Comparison of ENCODE assay signal across 27 mouse cellular contexts in genomic region chr6:98985452-98985851, GRCm38 (mm10).
DNase-seq lines count a peak whose midpoint lies in the region; ATAC-seq and TF ChIP-seq lines count a peak whose summit lies in the region.
"Had no signal": no experiment of that assay in that cellular context is flagged by ENCODE, and none has a peak within 500 bp of the region (broad histone marks: within the 10 kb centered on the region; RNA-seq: fewer than 3 reads in every experiment).

No protein-coding gene starts in this region.

- H3K27ac ChIP-seq in stomach, embryonic 15.5 days: 0 out of 2 replicates have a peak overlapping the region, but pooled peaks have one; percentile 6
- H3K27ac ChIP-seq in stomach, postnatal 0 days (replicated peaks): no peak overlapping the region
- no peak overlapping the region for H3K27ac ChIP-seq in intestine, embryonic 15.5 days
- no peak overlapping the region for H3K27ac ChIP-seq in limb, embryonic 10.5 days
- H3K27ac ChIP-seq: embryonic facial prominence, embryonic 13.5 days; forebrain, embryonic 10.5 days; hindbrain, embryonic 12.5 days; left cerebral cortex, adult 2 months; limb, embryonic 13.5 days; lung, embryonic 15.5 days; midbrain, embryonic 12.5 days had no signal

- H3K9me3 ChIP-seq in stomach, embryonic 15.5 days: no peaks in the 10 kb centered on the region
- no peaks in the 10 kb centered on the region for H3K9me3 ChIP-seq in stomach, postnatal 0 days (ENCODE audit: control insufficient read depth, low read length)
- no peaks in the 10 kb centered on the region for H3K9me3 ChIP-seq in intestine, embryonic 15.5 days
- H3K9me3 ChIP-seq in limb, embryonic 10.5 days (replicated peaks): no peaks in the 10 kb centered on the region
- H3K9me3 ChIP-seq: embryonic facial prominence, embryonic 13.5 days; forebrain, embryonic 10.5 days; hindbrain, embryonic 12.5 days; limb, embryonic 13.5 days; lung, embryonic 15.5 days; megakaryocyte, embryonic 14.5 days; midbrain, embryonic 12.5 days had no signal

- no peak overlapping the region for H3K9ac ChIP-seq in stomach, embryonic 15.5 days
- no peak overlapping the region for H3K9ac ChIP-seq in stomach, postnatal 0 days (ENCODE audit: low read length)
- H3K9ac ChIP-seq in intestine, embryonic 15.5 days: no peak overlapping the region
- H3K9ac ChIP-seq: embryonic facial prominence, embryonic 13.5 days; hindbrain, embryonic 12.5 days; limb, embryonic 13.5 days; lung, embryonic 15.5 days; midbrain, embryonic 12.5 days had no signal

- ATAC-seq in stomach, embryonic 15.5 days (ENCODE audit: insufficient read depth, low FRiP score, low read depth): no peak
- ATAC-seq in stomach, postnatal 0 days (ENCODE audit: low FRiP score, low TSS enrichment): no peak
- peak; percentile 61 for ATAC-seq in common myeloid progenitor, adult 5-6 weeks (replicated peaks; ENCODE audit: low read depth, poor library complexity, severe bottlenecking)
- ATAC-seq in monocyte, adult 5-6 weeks (replicated peaks; ENCODE audit: insufficient number of reproducible peaks, low FRiP score, low TSS enrichment, poor library complexity, severe bottlenecking): peak; percentile 84
- no peak for ATAC-seq in intestine, embryonic 15.5 days
- ATAC-seq: forebrain, embryonic 16.5 days; Patski had no signal

- no peaks in the 10 kb centered on the region for H3K27me3 ChIP-seq in stomach, embryonic 15.5 days (replicated peaks)
- no peaks in the 10 kb centered on the region for H3K27me3 ChIP-seq in stomach, postnatal 0 days (ENCODE audit: control insufficient read depth, insufficient read depth, low read length)
- no peaks in the 10 kb centered on the region for H3K27me3 ChIP-seq in intestine, embryonic 15.5 days (replicated peaks)
- peaks cover 4% of the 10 kb centered on the region; the same call in 1 of the 2 replicates for H3K27me3 ChIP-seq in limb, embryonic 10.5 days (ENCODE audit: low read depth, poor library complexity, severe bottlenecking)
- H3K27me3 ChIP-seq: embryonic facial prominence, embryonic 13.5 days; hindbrain, embryonic 12.5 days; limb, embryonic 13.5 days; lung, embryonic 15.5 days; megakaryocyte, embryonic 14.5 days; midbrain, embryonic 12.5 days; Patski had no signal

- 70% methylated on average over 2 of the region's 2 CpGs for WGBS in stomach, embryonic 15.5 days
- 74% methylated on average over 2 of the region's 2 CpGs for WGBS in stomach, postnatal 0 days
- WGBS in intestine, embryonic 15.5 days: 81% methylated on average over 2 of the region's 2 CpGs
- WGBS in limb, embryonic 10.5 days: 95% methylated on average over 2 of the region's 2 CpGs

- no peaks in the 10 kb centered on the region; the same call in 1 of the 2 replicates for H3K4me1 ChIP-seq in stomach, embryonic 15.5 days
- H3K4me1 ChIP-seq in stomach, postnatal 0 days (replicated peaks; ENCODE audit: control insufficient read depth, insufficient read depth): no peaks in the 10 kb centered on the region; the same call in 1 of the 2 replicates
- H3K4me1 ChIP-seq in intestine, embryonic 15.5 days (replicated peaks): 0 out of 2 replicates have a peak, but pooled peaks cover 4% of the 10 kb centered on the region
- peaks cover 7% of the 10 kb centered on the region; the same call in 1 of the 2 replicates for H3K4me1 ChIP-seq in limb, embryonic 10.5 days
- H3K4me1 ChIP-seq: limb, embryonic 13.5 days; lung, embryonic 15.5 days; midbrain, embryonic 12.5 days had no signal

- H3K4me3 ChIP-seq in stomach, embryonic 15.5 days (replicated peaks): no peak overlapping the region
- H3K4me3 ChIP-seq in stomach, postnatal 0 days (ENCODE audit: low read depth, low read length): no peak overlapping the region
- no peak overlapping the region for H3K4me3 ChIP-seq in intestine, embryonic 15.5 days (replicated peaks)
- H3K4me3 ChIP-seq in limb, embryonic 10.5 days: no peak overlapping the region
- H3K4me3 ChIP-seq: embryonic facial prominence, embryonic 13.5 days; forebrain, embryonic 10.5 days; hindbrain, embryonic 12.5 days; left cerebral cortex, adult 2 months; limb, embryonic 13.5 days; lung, embryonic 15.5 days; megakaryocyte, embryonic 14.5 days; midbrain, embryonic 12.5 days had no signal

- no peak overlapping the region for H3K4me2 ChIP-seq in stomach, embryonic 15.5 days
- no peak overlapping the region for H3K4me2 ChIP-seq in stomach, postnatal 0 days (replicated peaks; ENCODE audit: low read depth)
- no peak overlapping the region for H3K4me2 ChIP-seq in intestine, embryonic 15.5 days (replicated peaks)
- H3K4me2 ChIP-seq: embryonic facial prominence, embryonic 13.5 days; hindbrain, embryonic 12.5 days; limb, embryonic 13.5 days; liver, embryonic 11.5 days; lung, embryonic 15.5 days; midbrain, embryonic 12.5 days had no signal

- DNase-seq in stomach, postnatal 0 days (ENCODE audit: low spot score): no peak
- DNase-seq in right cerebral cortex, adult 18-20 months: no peak
- no peak for DNase-seq in limb, embryonic 10.5 days (ENCODE audit: low spot score)
- DNase-seq: adrenal gland, postnatal 10 days; cerebellum, adult 11 months; cerebellum, adult 9-10 months; cerebellum, postnatal 36 days; kidney, adult 11 months; kidney, postnatal 14 days; retina, postnatal 1 day; spleen, adult 18-20 months; thymus, postnatal 14 days had no signal

- TF ChIP-seq EP300 in stomach, postnatal 0 days (optimal IDR thresholded peaks at IDR 0.05): no peak

- no peak for TF ChIP-seq CTCF in stomach, postnatal 0 days (IDR thresholded peaks at IDR 0.05; ENCODE audit: low read depth)

- H3K36me3 ChIP-seq in stomach, embryonic 15.5 days: no peaks in the 10 kb centered on the region
- H3K36me3 ChIP-seq in stomach, postnatal 0 days (ENCODE audit: control insufficient read depth, insufficient read depth, low read length): peaks cover 3% of the 10 kb centered on the region; the same call in 1 of the 2 replicates
- H3K36me3 ChIP-seq in intestine, embryonic 15.5 days: 0 out of 2 replicates have a peak, but pooled peaks cover 2% of the 10 kb centered on the region
- H3K36me3 ChIP-seq in limb, embryonic 10.5 days: no peaks in the 10 kb centered on the region
- H3K36me3 ChIP-seq: hindbrain, embryonic 12.5 days; lung, embryonic 15.5 days; midbrain, embryonic 12.5 days had no signal

Comparison
In these comparisons a context has a peak if more than half of its experiments do, and no peak if none do; other contexts are left out.
1. ATAC-seq: peak in common myeloid progenitor, adult 5-6 weeks (single experiment) and monocyte, adult 5-6 weeks (single experiment); none in stomach, embryonic 15.5 days (single experiment), stomach, postnatal 0 days (single experiment) and intestine, embryonic 15.5 days (single experiment).